Mouse (Mus musculus) ovary, adult 18-20 months (tissue): ENCODE measurements around the gene Scoc.
"Not testable (repeated sequence)": the region's sequence is repeated elsewhere in the genome, so short reads cannot be mapped to it uniquely, and the experiment has no call there.

Experiments used
- DNase-seq: peaks from one replicate; pipeline ENCODE4 v3.0.0; 2022; ENCODE audit warnings: low spot score, mixed read lengths

Gene Scoc

GRCm38 (mm10) chr8:83458222-83458621 lies at the start of gene Scoc:
TSS of gene Scoc (minus strand) at chr8:83458391.
- no peak for DNase-seq

DNA sequence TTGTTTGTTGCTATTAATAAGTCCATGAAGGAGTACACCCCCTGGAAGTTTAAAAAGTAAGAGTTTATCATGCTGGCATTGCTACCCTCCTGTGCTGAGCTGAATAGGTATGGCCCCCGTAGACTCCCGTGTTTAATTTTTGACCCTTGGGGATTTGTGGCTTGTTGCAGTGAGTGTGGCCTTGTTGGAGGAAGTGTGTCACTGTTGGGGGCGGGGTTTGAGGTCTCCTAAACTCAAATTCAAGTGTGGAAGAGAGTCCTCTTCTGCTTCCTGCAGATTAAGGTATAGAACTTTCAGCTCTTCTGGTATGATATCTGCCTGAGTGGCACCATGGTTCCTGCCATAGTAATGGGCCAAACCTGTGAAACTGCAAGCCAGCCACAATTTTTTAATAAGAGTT lies 1.4 kb upstream of the Scoc start:
- no peak for DNase-seq

DNA sequence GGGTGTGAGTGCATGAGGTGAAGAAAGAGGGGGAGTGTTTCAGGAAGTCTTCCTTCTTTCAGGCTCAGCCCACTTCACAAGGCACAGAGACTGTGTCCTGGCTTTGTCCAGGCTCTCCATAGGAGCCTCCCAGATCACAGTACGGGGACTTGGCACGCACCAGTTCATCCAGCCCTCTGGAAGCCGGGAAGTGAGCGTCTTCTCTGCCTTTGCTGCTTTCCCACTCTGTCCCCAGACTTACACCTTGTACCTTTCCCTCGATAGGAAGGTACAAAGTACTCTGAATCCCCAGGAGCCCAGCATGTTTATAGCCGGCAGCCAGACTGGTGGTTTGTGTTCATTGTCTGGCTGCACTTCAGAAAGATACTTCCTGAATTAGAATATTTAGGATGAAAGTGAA lies 1.1 kb downstream of the Scoc start:
- DNase-seq, result no peak

GRCm38 (mm10) chr8:83451056-83451455 lies 7.1 kb downstream of the Scoc start:
- DNase-seq, result no peak

- no peak for DNase-seq
Measured at GRCm38 (mm10) chr8:83449960-83450359, 8.2 kb downstream of the Scoc start.

- no peak for DNase-seq
Measured at GRCm38 (mm10) chr8:83443052-83443400, 15.2 kb downstream of the Scoc start.

GRCm38 (mm10) chr8:83442243-83443051 lies 15.7 kb downstream of the Scoc start:
- peak; percentile 98 for DNase-seq

GRCm38 (mm10) chr8:83441656-83442242 lies 16.4 kb downstream of the Scoc start:
- no peak for DNase-seq

DNA sequence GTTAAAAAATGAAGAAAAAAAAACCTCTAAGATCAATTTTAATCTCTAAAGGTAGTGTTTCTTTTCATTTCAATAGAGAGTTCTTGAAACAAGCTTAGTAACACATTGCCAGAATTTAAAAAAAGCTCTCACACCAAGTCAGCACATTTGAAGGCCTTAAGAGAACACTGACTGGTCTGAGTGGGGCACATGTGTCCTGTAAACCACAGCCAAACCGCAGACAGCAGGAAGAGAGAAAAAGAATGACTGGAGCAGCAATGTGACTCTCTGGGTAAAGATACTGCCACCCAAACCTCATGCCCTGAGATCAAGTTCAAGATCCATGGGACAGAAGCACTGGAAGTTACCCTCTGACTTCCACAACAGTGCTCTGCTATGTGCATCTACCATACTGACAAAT lies 21.1 kb downstream of the Scoc start:
- DNase-seq, result no peak

- no peak for DNase-seq
Measured at GRCm38 (mm10) chr8:83429071-83429524, 29.1 kb downstream of the Scoc start.

DNA sequence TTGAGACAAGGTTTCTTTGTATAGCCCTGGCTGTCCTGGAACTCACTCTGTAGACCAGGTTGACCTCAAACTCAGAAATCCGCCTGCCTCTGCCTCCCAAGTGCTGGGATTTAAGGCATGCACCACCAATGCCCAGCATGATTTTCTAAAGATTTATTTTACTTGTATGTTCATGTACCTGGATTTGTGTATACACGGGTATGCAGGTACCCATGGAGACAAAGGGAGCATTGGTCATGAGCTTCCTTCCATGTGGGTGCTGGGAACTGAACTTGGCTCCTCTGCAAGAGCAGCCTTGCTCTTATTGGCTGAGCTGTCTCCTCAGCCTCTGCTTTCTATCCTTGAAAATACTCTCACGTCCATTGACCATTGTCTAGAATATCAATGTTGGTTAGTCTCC lies 29.6 kb downstream of the Scoc start:
- not testable (repeated sequence) for DNase-seq

- DNase-seq, result no peak
Measured at GRCm38 (mm10) chr8:83426949-83427348, 31.2 kb downstream of the Scoc start.

DNA sequence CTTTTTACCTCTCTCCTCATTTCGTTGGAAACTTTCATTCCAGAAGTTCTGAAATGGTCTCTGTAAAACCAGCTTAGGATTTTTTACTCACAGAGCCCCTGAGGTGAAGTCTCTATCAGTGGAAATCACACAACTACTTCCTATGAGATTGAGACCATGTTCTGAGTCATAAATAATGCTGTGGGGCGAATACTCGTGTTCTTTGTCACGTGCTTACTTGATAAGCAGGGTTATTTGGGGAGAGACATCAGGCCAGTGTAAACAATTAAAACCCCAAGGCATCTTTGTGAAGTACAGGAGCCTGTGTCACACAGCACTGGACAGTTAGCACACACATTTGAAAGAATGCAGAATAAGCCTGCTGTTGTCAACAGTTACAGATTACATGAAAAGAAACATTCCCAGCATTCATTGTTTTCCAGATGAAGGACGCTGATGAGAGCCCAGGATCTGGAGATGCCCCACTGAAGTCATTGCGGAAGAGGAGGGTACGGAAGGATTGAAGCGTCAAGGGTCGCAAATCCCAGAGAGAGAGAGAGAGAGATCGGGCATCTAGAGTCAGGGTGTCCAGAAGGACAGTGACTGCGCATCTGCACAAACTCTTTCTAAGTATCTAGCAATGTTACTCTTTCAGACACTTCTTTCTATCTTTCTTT lies 32.0 kb downstream of the Scoc start:
- no peak for DNase-seq

- DNase-seq, result no peak
Measured at GRCm38 (mm10) chr8:83425202-83425601, 33.0 kb downstream of the Scoc start.

DNA sequence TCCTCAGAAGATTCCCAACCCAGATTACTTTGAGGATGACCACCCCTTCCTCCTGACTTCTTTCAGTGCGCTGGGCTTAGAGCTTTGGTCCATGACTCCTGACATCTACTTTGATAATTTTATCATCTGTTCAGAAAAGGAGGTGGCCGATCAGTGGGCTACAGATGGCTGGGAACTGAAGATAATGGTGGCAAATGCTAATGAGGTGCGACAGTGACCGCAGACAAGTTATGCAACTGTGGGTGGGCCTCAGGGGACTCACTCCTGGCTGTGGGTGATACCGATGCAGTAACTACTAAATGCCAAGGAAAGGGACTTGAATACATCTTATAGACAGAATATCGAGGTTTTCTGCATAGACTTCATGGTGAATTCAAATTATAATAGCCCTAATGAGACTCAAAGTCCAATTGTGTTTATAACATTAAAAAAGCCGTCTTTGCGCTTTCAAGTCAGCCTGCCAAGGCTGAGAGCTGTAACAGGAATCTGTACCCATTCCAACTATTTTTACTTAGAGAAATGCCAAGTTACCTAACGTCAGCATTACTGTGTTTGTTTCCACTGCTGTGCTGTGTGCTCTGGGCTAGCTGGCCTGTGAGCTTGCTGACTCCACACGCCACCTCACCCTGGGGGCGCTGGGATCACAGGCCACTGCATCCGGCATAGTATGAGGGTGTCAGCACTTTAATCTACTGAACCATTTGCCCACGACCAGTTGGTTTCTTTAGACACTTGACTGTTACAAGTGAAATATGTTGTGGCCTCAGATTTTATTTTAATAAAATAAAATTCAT lies 35.0 kb downstream of the Scoc start:
- no peak for DNase-seq

- DNase-seq, result no peak
Measured at GRCm38 (mm10) chr8:83421354-83421753, 36.8 kb downstream of the Scoc start.

DNA sequence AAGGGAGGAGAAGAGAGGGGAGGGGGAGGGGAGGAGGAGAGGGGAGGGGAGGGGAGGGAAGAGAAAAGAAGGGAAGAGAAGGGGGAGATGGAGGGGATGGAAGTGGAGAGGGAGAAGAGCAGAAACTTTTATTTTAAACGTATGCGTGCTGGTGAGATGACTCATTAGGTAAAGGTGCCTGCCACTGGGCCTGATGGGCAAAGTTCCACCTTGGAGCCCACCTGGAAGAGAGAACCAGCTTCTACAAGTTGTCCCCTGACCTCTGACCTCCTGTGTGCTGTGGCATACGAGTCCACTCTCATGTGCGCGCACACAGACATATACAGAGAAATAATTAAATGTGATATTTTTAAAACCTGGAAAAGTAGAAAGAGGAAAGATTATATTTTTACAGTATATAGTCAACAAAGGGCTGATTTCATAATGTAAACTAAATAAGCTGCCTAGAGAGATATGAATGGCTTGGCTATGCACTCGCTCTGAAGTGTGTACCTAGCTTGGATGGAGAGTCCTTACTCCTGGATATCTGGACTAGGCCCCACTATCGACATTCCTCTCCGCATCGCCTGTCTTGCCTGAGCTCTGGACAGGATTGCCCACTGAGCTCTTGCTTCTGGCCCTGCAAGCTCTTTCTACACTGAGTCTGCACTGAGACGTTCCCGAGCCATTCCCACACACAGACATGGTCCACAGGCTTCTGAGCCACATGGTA lies 39.2 kb downstream of the Scoc start:
- no peak for DNase-seq

GRCm38 (mm10) chr8:83417970-83418369 lies 40.2 kb downstream of the Scoc start:
- no peak for DNase-seq

- DNase-seq, result no peak
Measured at GRCm38 (mm10) chr8:83416878-83417277, 41.3 kb downstream of the Scoc start.

- no peak for DNase-seq
Measured at GRCm38 (mm10) chr8:83408496-83408895, 49.7 kb downstream of the Scoc start.

GRCm38 (mm10) chr8:83406836-83407235 lies 51.4 kb downstream of the Scoc start:
- DNase-seq, result no peak

GRCm38 (mm10) chr8:83405548-83405947 lies 52.6 kb downstream of the Scoc start:
- no peak for DNase-seq
